Mouse (Mus musculus) frontal cortex, adult 2 months (tissue): Measurements from ENCODE around the gene Zdhhc22. TPM values are rescaled to one million over a fixed set of nuclear protein-coding genes. Genes with fewer than 3 reads are reported as not detected.

ENCODE experiments used
- DNase-seq, 2 experiments: peaks; one replicate each; pipeline ENCODE4 v3.0.0; 2022; ENCODE audit warnings: low spot score in 1 of 2; ENCODE audit errors: extremely low spot score in 1 of 2
- polyA plus RNA-seq: library from polyadenylated mRNA; depleted of rRNA; stranded (reverse); fragments of >200 nt; gene quantifications from 2 replicates; pipeline ENCODE4 v1.2.3, GENCODE M21; 2012; rRNA removed

Zdhhc22 gene
- polyA plus RNA-seq, 1 experiment = 41.3 TPM

DNA sequence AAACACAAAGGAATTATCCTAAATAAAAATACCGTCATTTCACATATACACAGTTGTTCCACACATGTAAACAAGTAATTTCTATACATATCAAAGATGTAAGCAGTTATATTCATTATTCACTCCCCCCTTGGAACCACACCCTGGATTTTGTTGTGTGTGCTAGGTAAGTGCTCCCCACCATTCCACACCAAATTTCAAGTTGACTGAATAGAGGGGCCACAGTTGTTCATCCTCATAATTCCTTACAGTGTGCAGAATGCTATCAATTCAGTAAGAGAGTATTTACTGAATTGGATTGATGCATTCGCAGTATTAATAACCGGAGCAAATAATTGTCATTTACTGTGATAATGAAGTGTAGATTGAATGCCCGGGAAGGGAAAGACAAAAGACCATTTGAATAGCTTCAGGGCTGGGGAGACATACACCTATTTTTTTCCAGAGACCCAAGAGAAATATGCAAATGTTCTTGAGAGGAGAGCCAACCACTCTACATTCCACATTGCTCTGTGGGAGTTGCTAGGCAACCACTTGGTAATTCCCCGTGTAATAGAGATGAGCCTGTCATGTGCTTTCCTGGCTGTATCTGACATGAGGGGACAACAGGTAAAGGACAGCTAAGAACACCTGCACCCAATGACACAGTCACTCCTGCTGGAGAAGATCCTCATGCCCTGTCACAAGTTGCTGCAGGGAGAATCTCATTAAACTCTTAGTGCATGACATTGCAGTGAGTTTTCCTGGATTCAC, 48.3 kb downstream of the Zdhhc22 start:
- DNase-seq = peak; percentile 54 to 68

GRCm38 (mm10) chr12:86941173-86941572, 49.1 kb downstream of the Zdhhc22 start:
- no peak for DNase-seq

- DNase-seq = no peak
Measured at GRCm38 (mm10) chr12:86938571-86938970, 51.7 kb downstream of the Zdhhc22 start.

DNA sequence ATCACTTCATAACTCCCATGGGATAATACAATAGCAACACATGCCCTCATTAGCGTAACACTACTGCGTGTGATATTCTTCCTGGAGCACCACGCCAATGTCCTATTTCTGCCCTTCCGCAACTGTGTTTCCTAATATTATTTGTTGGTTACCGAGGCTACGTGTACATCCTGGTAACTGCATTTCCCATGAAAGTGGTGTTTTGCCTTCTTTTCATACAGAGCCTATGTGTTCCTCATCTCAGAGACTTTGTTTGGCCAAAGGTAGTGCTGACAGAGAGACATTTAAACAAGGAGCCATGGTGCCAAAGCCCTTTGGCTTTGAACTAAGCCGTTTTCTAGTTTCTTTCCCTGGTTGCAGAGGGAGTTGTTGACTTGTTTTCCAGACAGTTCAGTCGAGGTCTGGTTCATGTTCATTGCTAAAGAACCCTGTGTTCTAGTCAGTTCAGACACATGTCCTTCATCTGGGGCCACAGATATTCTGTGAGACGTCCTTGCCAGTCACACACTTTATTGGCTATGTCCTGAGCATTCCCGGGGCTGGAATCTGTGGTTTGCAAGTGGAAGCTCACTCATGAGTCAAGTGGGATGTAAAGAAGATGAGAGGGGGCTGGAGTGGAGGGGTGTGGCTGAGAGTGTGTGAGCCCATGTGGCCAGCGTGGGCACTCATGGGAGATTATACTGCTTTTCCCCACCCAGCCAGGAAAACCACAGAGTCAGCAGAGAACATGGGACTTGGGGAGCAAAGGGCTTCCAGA, 53.5 kb downstream of the Zdhhc22 start:
- no peak for DNase-seq

GRCm38 (mm10) chr12:86935692-86936282, 54.4 kb downstream of the Zdhhc22 start:
- DNase-seq = no peak

GRCm38 (mm10) chr12:86934748-86935147, 55.5 kb downstream of the Zdhhc22 start:
- no peak for DNase-seq

- no peak for DNase-seq
Measured at GRCm38 (mm10) chr12:86932575-86932952, 57.7 kb downstream of the Zdhhc22 start.

DNA sequence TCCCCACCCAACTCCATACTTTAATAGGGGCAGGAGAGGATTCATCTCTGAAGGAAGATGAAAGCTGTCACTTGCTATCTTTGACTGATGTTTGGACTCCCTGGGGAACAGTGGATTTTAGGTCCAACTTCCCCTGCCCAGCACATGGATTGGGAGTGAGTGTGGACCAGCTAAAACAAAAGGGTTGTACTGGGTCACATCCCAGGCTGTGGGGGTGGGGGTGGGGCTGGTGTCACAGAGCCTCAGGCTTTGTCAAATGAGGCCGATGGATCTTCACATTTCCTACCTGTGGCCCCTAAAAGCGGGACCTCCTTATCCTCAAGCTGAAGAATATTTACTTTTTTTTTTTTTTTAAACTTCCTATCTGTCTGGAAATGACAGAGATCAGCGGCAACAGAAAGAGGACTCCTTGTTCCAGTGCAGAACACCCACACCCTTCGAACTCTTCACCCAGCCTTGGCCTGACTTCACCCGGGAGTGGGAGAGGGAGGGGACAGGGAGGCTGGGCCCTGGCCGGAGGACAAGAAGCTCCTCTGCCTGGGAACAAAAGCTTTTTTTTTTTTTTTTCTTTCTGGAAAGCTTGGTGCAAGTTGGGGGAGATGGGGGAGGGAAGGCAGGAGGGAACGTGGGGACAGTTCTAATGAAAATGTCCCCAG, 58.2 kb downstream of the Zdhhc22 start:
- DNase-seq = no peak

- DNase-seq = no peak
Measured at GRCm38 (mm10) chr12:86930934-86931729, 59.1 kb downstream of the Zdhhc22 start.

Other genes starting within 250 kb of the Zdhhc22 start
- gene Irf2bpl, start 105.6 kb downstream of the Zdhhc22 start, polyA plus RNA-seq = 48.5 and 50.2 TPM in 2 replicates
- gene Cipc, start 43.4 kb downstream of the Zdhhc22 start, polyA plus RNA-seq = 76.1 and 78.2 TPM in 2 replicates
- 26.0 and 31.8 TPM in 2 replicates for gene Tmem63c, start 30.9 kb upstream of the Zdhhc22 start, polyA plus RNA-seq
- gene Ngb, start 112.1 kb upstream of the Zdhhc22 start, polyA plus RNA-seq = 3.2 and 4.2 TPM in 2 replicates
- gene Gstz1, start 156.7 kb upstream of the Zdhhc22 start, polyA plus RNA-seq = 80.2 and 90.2 TPM in 2 replicates
- gene Pomt2, start 157.5 kb upstream of the Zdhhc22 start, polyA plus RNA-seq = 18.4 and 21.0 TPM in 2 replicates
- 2.3 and 2.9 TPM in 2 replicates for gene Samd15, start 209.3 kb upstream of the Zdhhc22 start, polyA plus RNA-seq
- 18.6 and 21.4 TPM in 2 replicates for gene Tmed8, start 210.0 kb upstream of the Zdhhc22 start, polyA plus RNA-seq
- gene Noxred1, start 248.3 kb upstream of the Zdhhc22 start, polyA plus RNA-seq = 1.5 and 1.8 TPM in 2 replicates